Mouse (Mus musculus): ENCODE measurements around the gene Cacnb2. TPM values are rescaled to one million over a fixed set of nuclear protein-coding genes. Genes with fewer than 3 reads are reported as not detected.

Gene Cacnb2
- total RNA-seq, 2 experiments from 2014 or later = 0.25 to 0.38 TPM

- intact Hi-C loops (cut with DNase I) = no loop called here
- no peak for DNase-seq
These were observed 340.9 kb downstream of the Cacnb2 start for GRCm38 (mm10) chr2:14943691-14944357.

GRCm38 (mm10) chr2:14953090-14953489, 350.2 kb downstream of the Cacnb2 start:
- no peak for DNase-seq
- intact Hi-C loops (cut with DNase I) = no loop called here

- no peak for DNase-seq
- intact Hi-C loops (cut with DNase I) = no loop called here
These were observed 358.1 kb downstream of the Cacnb2 start for GRCm38 (mm10) chr2:14960963-14961488.

GRCm38 (mm10) chr2:14961493-14961892, 358.6 kb downstream of the Cacnb2 start:
- no peak for DNase-seq
- intact Hi-C loops (cut with DNase I) = no loop called here

- intact Hi-C loops (cut with DNase I) = no loop called here
- DNase-seq = no peak
These were observed 381.1 kb downstream of the Cacnb2 start for GRCm38 (mm10) chr2:14984029-14984428.

- DNase-seq = no peak
- intact Hi-C loops (cut with DNase I) = no loop called here
These were observed 385.6 kb downstream of the Cacnb2 start for GRCm38 (mm10) chr2:14988451-14988850.

GRCm38 (mm10) chr2:14989350-14989749, 386.5 kb downstream of the Cacnb2 start:
- intact Hi-C loops (cut with DNase I) = no loop called here
- DNase-seq = no peak

GRCm38 (mm10) chr2:14992531-14992930, 389.6 kb downstream of the Cacnb2 start:
- no peak for DNase-seq
- intact Hi-C loops (cut with DNase I) = no loop called here

GRCm38 (mm10) chr2:14996036-14996435, 393.1 kb downstream of the Cacnb2 start:
- no peak for DNase-seq
- intact Hi-C loops (cut with DNase I) = no loop called here

GRCm38 (mm10) chr2:14997836-14998235, 394.9 kb downstream of the Cacnb2 start:
- intact Hi-C loops (cut with DNase I) = no loop called here
- no peak for DNase-seq

GRCm38 (mm10) chr2:15007531-15007930, 404.6 kb downstream of the Cacnb2 start:
- DNase-seq = no peak
- intact Hi-C loops (cut with DNase I) = no loop called here

GRCm38 (mm10) chr2:15008072-15008471, 405.2 kb downstream of the Cacnb2 start:
- no peak for DNase-seq
- intact Hi-C loops (cut with DNase I) = no loop called here

- intact Hi-C loops (cut with DNase I) = no loop called here
- DNase-seq = no peak
These were observed 423.9 kb downstream of the Cacnb2 start for GRCm38 (mm10) chr2:15026817-15027216.

GRCm38 (mm10) chr2:15027816-15028215, 424.9 kb downstream of the Cacnb2 start:
- DNase-seq = no peak
- intact Hi-C loops (cut with DNase I) = no loop called here

Other genes starting within 250 kb of the Cacnb2 start
- under 1 TPM; 0.44 to 0.54 TPM for gene Slc39a12, start 214.8 kb upstream of the Cacnb2 start, total RNA-seq (2021)

Data from gastrocnemius, postnatal 36 days (tissue).